Mouse (Mus musculus) ES-E14 (cell line): ENCODE results near the gene Ppp1r13b.

Source experiments
- CHD2 ChIP-seq: IDR thresholded peaks from 2 replicates; pipeline ENCODE4 v1.6.1; 2014; ENCODE audit warnings: mild to moderate bottlenecking, low read depth, low read length, inconsistent platforms
- HCFC1 ChIP-seq: IDR thresholded peaks from 2 replicates; pipeline ENCODE4 v1.6.1; 2012; ENCODE audit warnings: low read length, inconsistent platforms, borderline replicate concordance; ENCODE audit not compliant: insufficient read depth
- MAFK ChIP-seq: IDR thresholded peaks from 2 replicates; pipeline ENCODE4 v1.6.1; 2014; ENCODE audit warnings: mild to moderate bottlenecking, low read depth, low read length, inconsistent platforms; ENCODE audit not compliant: insufficient read depth
- ZC3H11A ChIP-seq: IDR thresholded peaks from 2 replicates; pipeline ENCODE4 v1.6.1; 2012; ENCODE audit warnings: low read depth, mild to moderate bottlenecking, inconsistent platforms, low read length, borderline replicate concordance
- ZNF384 ChIP-seq: IDR thresholded peaks from 2 replicates; pipeline ENCODE4 v1.6.1; 2012; ENCODE audit warnings: low read depth, low read length, inconsistent platforms

DNA sequence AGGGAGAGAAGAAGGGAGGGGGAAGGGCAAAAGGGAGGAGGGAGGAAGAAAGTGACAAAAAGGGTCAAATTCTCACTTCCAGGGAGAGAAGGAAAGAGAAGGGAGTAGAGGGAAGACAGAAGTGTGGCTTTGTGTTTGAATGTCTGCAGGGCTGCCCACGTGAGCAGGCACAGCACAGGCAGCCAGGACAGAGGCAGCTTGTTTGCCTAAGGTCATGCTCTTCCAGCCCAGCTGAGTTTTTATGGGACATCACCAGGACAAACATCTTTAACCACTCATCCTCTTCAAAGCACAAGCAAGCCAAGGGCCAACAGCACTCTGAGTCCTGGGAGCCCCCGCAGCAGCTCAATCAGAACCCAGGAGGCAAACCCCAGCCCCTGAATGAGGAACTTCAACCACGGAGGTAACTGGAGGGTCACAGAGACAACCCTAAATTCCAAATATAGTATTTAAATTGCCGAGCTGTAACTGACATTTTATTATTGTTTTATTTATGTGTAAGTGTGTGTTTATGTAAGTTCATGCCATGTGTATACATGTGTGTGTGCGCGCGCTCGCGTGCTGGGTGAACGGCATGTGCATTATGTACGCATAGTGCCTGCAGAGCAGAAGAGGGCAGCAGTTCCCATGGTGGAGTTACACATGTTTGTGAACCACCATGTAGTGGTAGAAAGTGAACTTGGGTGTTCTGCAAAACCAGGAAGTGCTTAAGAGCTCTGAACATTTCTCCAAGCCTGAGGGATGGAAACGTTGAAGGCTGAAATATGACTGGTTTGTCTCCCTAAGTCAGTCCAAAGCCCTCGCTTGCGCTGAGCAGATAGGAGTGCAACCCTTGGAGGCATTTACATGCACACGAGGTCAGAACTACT lies 65.1 kb downstream of the Ppp1r13b start:
- no peak for TF ChIP-seq CHD2
- TF ChIP-seq HCFC1, result no peak
- TF ChIP-seq ZC3H11A, result no peak
- TF ChIP-seq MAFK, result no peak
- TF ChIP-seq ZNF384, result no peak
